Mouse (Mus musculus) erythroblast, embryonic 14.5 days (primary cell): ENCODE results near the gene Lca5l.

Source experiments
- GATA1 ChIP-seq: IDR thresholded peaks from 2 replicates; pipeline ENCODE4 v1.6.1; 2012; ENCODE audit warnings: low read length, inconsistent platforms, mixed read lengths
- TAL1 ChIP-seq: IDR thresholded peaks from 3 replicates; pipeline ENCODE4 v1.6.1; 2012; ENCODE audit warnings: low read length, inconsistent platforms, mixed read lengths

- TF ChIP-seq TAL1 (no peak), GATA1 (no peak)
Measured at GRCm38 (mm10) chr16:96114729-96115128, 77.3 kb downstream of the Lca5l start.
